Mouse (Mus musculus): ENCODE measurements around the gene Dgki. TPM values are rescaled to one million over a fixed set of nuclear protein-coding genes. Genes with fewer than 3 reads are reported as not detected.

Dgki gene
- polyA plus RNA-seq, 1 experiment from 2014 or later: 7.0 TPM

DNA sequence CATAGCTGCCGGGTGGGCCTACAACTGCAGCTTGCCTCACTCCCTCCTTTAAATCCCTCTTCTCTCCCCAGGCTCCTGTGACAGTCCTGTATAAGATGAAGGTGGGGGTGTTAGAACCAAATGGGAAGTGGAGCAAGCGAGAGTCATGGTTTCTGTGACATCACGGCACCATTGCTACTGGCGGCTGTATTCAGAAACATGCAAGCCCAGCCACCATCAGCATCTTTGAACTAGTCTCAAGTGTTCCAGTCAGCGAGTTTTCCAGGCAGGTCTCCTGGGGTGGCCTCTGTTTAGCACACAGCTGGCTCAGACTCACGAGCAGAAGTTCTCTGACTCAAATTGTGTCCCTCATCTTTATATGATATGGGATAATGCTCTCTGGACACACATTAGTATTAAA is 68.8 kb downstream of the Dgki start:
- Histone ChIP-seq H3K9me3 (no peaks in the 10 kb centered on the region), H3K4me1 (replicated peaks) (no peaks in the 10 kb centered on the region), H3K9ac (no peak overlapping the region), H3K4me2 (no peak overlapping the region), H3K4me3 (no peak overlapping the region), H3K27ac (replicated peaks) (no peak overlapping the region), H3K27me3 (no peaks in the 10 kb centered on the region), H3K36me3 (no peaks in the 10 kb centered on the region)
- 56% methylated on average over 6 of the region's 6 CpGs for WGBS
- peak; percentile 30; the same call in 1 of the 2 replicates for ATAC-seq (ENCODE audit: low FRiP score, low read depth)

DNA sequence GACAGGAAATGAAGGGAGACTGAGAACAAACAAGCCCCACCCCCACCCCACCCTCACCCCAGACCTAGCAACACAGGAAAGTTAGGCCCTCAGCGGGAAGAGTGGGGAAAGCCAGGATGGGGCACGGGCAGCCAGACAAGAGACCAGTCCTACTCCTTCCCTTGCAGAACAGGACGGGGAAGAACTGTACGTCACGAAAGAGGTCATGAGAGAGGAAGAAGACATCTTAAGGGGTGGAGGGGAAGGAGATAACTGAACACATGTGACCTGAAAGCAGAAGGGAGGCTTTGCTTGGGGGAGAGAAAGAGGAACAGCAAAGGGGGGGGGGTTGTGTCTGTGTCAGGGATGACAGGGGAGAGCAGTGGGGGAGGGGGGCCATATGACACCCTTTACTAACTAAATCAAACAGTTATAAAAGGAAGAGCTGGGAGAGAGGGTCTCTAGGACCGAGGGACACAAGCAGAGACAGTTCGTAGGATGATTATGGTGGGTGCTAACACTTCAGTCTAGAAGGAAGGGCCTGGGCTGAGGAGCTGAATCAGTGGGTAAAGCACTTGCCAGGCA is 77.0 kb downstream of the Dgki start:
- ATAC-seq (ENCODE audit: low FRiP score, low read depth): no peak
- no peaks in the 10 kb centered on the region for H3K27me3 ChIP-seq

GRCm38 (mm10) chr6:37222016-37222415 is 78.0 kb downstream of the Dgki start:
- H3K4me3 ChIP-seq: no peak overlapping the region
- H3K4me2 ChIP-seq: no peak overlapping the region
- ATAC-seq (ENCODE audit: low FRiP score, low read depth): no peak
- peaks cover 13% of the 10 kb centered on the region for H3K4me1 ChIP-seq (replicated peaks)
- 57% methylated on average over 6 of the region's 6 CpGs for WGBS
- H3K36me3 ChIP-seq: no peaks in the 10 kb centered on the region
- no peak overlapping the region for H3K27ac ChIP-seq (replicated peaks)
- no peaks in the 10 kb centered on the region for H3K9me3 ChIP-seq
- no peaks in the 10 kb centered on the region for H3K27me3 ChIP-seq
- no peak overlapping the region for H3K9ac ChIP-seq

More for the DNA sequence above, 77.0 kb downstream of the Dgki start:
- Histone ChIP-seq H3K9me3 (no peaks in the 10 kb centered on the region), H3K4me1 (replicated peaks) (peaks cover 12% of the 10 kb centered on the region), H3K9ac (no peak overlapping the region), H3K4me3 (no peak overlapping the region), H3K4me2 (no peak overlapping the region), H3K36me3 (no peaks in the 10 kb centered on the region), H3K27ac (replicated peaks) (no peak overlapping the region)
- 74% methylated on average over 7 of the region's 7 CpGs for WGBS

DNA sequence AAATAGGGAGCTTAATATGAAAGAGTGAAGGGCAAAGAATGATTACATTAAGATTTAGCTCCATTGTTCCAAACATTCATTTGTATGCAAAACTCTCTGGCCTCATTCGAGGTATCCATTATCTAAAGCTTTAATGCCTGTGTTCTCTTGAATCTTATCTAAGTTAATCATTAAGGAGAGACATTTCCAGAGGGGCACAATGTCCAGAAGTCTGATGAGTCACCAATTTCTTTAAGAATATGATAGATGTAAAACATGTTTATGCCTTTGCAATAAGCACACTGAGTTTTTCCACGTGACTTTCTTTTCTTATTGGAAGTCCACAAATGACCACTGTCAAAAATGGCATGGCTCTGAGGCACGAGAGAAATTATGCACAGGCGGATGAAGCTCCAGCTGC is 80.9 kb downstream of the Dgki start:
- Histone ChIP-seq H3K27me3 (no peaks in the 10 kb centered on the region), H3K9ac (no peak overlapping the region), H3K36me3 (no peaks in the 10 kb centered on the region), H3K27ac (replicated peaks) (no peak overlapping the region), H3K4me2 (no peak overlapping the region), H3K4me3 (no peak overlapping the region), H3K9me3 (no peaks in the 10 kb centered on the region), H3K4me1 (replicated peaks) (peaks cover 23% of the 10 kb centered on the region)
- 73% methylated on average over 4 of the region's 4 CpGs for WGBS
- ATAC-seq (ENCODE audit: low FRiP score, low read depth): no peak

DNA sequence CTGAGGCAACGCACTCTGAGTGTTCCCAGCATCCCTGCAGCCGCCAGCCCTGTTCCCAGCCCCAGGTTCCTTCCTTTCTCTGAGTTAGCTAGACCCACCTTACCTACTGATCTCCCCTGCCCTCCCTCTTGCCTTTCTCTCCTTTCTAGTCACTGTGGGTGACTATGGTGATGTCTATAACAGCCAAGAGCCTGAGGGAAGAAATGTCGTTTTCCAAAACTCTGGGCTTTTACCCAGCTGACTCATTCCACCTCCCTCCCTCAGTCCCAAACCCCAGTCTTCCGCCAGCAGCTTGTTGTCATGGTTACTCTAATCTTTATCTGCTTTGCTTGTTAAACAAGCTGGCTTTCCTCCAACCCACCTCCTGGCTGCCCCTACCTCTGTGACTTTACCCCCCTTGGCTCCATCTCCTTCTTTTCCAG is 83.6 kb downstream of the Dgki start:
- Histone ChIP-seq H3K9ac (no peak overlapping the region), H3K27me3 (no peaks in the 10 kb centered on the region), H3K27ac (replicated peaks) (peak overlapping the region; percentile 62), H3K9me3 (no peaks in the 10 kb centered on the region), H3K4me3 (no peak overlapping the region), H3K4me1 (replicated peaks) (peaks cover 42% of the 10 kb centered on the region), H3K36me3 (no peaks in the 10 kb centered on the region), H3K4me2 (no peak overlapping the region)
- peak; percentile 65 for ATAC-seq (ENCODE audit: low FRiP score, low read depth)
- WGBS: 44% methylated on average over 4 of the region's 4 CpGs

- Histone ChIP-seq H3K9me3 (no peaks in the 10 kb centered on the region), H3K4me2 (no peak overlapping the region), H3K27ac (replicated peaks) (peak overlapping the region; percentile 62; the same call in 1 of the 2 replicates), H3K4me3 (no peak overlapping the region), H3K9ac (no peak overlapping the region), H3K36me3 (no peaks in the 10 kb centered on the region), H3K27me3 (no peaks in the 10 kb centered on the region), H3K4me1 (replicated peaks) (peaks cover 47% of the 10 kb centered on the region)
- WGBS: 35% methylated on average over 10 of the region's 10 CpGs
- no peak for ATAC-seq (ENCODE audit: low FRiP score, low read depth)
Measured at GRCm38 (mm10) chr6:37215655-37216054, 84.3 kb downstream of the Dgki start.

DNA sequence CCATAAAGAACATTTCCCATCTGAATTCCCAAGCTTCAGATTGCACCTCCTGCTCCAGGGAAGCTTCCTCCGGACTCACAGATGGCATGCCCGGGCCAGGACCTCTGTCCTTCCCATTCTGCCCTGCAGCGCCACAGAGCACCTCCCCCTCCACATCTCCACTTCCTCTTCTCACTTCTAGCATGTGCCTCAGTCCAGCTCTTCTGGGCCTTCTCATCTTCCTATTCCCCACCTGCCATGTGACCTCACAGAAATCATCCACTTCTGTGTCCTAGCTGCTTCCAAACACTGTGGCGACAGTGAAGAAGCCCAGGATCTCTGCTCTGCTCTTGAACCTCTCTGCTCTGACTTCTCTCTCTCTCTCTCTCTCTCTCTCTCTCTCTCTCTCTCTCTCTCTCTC is 87.1 kb downstream of the Dgki start:
- Histone ChIP-seq H3K4me3 (no peak overlapping the region), H3K9ac (no peak overlapping the region), H3K27me3 (no peaks in the 10 kb centered on the region), H3K27ac (replicated peaks) (no peak overlapping the region), H3K4me1 (replicated peaks) (peaks cover 50% of the 10 kb centered on the region), H3K4me2 (no peak overlapping the region), H3K36me3 (no peaks in the 10 kb centered on the region), H3K9me3 (no peaks in the 10 kb centered on the region)
- no peak for ATAC-seq (ENCODE audit: low FRiP score, low read depth)
- 80% methylated on average over 4 of the region's 4 CpGs for WGBS

DNA sequence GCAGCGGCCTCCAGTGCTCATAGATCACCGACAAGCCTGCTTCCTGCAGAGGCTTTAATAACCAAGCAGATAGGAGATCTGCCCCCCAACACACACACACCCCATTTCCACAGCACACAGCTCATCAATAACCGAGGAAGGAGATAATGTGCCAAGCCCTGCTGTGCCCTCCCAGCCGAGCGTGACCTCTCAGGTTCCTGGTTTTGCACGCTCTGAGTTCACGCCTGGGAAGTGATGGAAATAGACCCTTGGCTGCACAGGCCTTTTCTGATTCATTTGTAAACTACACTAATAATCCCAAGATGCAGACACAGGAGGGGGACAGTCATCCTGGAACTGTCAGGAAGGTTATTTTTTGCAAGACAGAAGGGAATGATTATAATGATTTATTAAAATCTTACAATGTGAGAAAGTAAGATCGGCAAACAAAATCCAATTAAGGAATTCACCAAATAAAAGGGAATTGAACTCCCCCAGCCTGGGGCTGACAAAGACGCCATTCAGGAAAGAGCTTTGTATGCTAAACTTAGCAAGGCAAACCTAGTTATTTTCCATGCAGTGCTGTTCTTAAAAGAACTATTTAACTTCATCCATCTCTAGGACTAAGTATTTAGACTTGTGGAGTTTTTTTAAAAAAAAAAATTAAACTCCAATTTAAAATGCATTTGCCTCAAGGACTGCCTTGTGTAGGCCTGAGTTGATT is 88.3 kb downstream of the Dgki start:
- ATAC-seq (ENCODE audit: low FRiP score, low read depth): 0 out of 2 replicates have a peak, but pooled peaks have one; percentile 11
- no peak overlapping the region for H3K4me2 ChIP-seq

DNA sequence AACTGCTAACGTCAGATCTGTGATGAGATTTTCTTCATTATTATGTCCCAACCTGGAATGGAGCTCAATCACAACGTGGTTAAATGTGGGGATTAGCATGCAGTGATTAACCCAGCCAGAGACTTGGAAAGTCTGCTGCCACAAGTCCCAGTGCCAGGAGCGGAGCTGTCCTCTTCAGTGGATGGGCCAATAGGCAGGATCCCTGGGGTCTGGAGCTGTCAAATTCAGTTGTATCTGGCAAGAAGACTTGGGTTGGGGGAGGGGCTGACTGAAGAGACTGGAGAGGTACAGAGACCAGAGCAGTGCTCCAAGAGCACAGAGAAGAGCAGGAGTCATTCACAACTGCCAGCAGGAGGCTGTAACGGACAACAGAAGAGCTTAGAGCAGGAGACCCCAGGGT is 97.1 kb downstream of the Dgki start:
- H3K4me1 ChIP-seq (replicated peaks): no peaks in the 10 kb centered on the region
- H3K4me3 ChIP-seq: no peak overlapping the region
- no peak overlapping the region for H3K4me2 ChIP-seq
- no peak overlapping the region for H3K9ac ChIP-seq
- no peak overlapping the region for H3K27ac ChIP-seq (replicated peaks)
- H3K36me3 ChIP-seq: no peaks in the 10 kb centered on the region
- ATAC-seq (ENCODE audit: low FRiP score, low read depth): peak; percentile 61; the same call in 1 of the 2 replicates
- no peaks in the 10 kb centered on the region for H3K9me3 ChIP-seq
- WGBS: 69% methylated on average over 4 of the region's 4 CpGs
- H3K27me3 ChIP-seq: no peaks in the 10 kb centered on the region

More for the DNA sequence above, 88.3 kb downstream of the Dgki start:
- no peak overlapping the region for H3K9ac ChIP-seq
- WGBS: 22% methylated on average over 9 of the region's 9 CpGs
- no peaks in the 10 kb centered on the region for H3K9me3 ChIP-seq
- no peak overlapping the region for H3K4me3 ChIP-seq
- peaks cover 45% of the 10 kb centered on the region for H3K4me1 ChIP-seq (replicated peaks)
- no peaks in the 10 kb centered on the region for H3K27me3 ChIP-seq
- H3K27ac ChIP-seq (replicated peaks): peak overlapping the region; percentile 72
- no peaks in the 10 kb centered on the region for H3K36me3 ChIP-seq

GRCm38 (mm10) chr6:37200840-37201239 is 99.1 kb downstream of the Dgki start:
- no peaks in the 10 kb centered on the region for H3K27me3 ChIP-seq
- 95% methylated on average over 5 of the region's 5 CpGs for WGBS
- no peak overlapping the region for H3K9ac ChIP-seq
- H3K4me3 ChIP-seq: no peak overlapping the region
- no peak overlapping the region for H3K27ac ChIP-seq (replicated peaks)
- H3K36me3 ChIP-seq: no peaks in the 10 kb centered on the region
- H3K9me3 ChIP-seq: no peaks in the 10 kb centered on the region
- no peaks in the 10 kb centered on the region; the same call in 1 of the 2 replicates for H3K4me1 ChIP-seq (replicated peaks)
- no peak overlapping the region for H3K4me2 ChIP-seq
- ATAC-seq (ENCODE audit: low FRiP score, low read depth): no peak

GRCm38 (mm10) chr6:37199502-37199901 is 100.5 kb downstream of the Dgki start:
- Histone ChIP-seq H3K27me3 (no peaks in the 10 kb centered on the region), H3K4me3 (no peak overlapping the region), H3K4me1 (replicated peaks) (no peaks in the 10 kb centered on the region; the same call in 1 of the 2 replicates), H3K4me2 (no peak overlapping the region), H3K9me3 (no peaks in the 10 kb centered on the region), H3K27ac (replicated peaks) (no peak overlapping the region), H3K36me3 (no peaks in the 10 kb centered on the region), H3K9ac (no peak overlapping the region)
- ATAC-seq (ENCODE audit: low FRiP score, low read depth): no peak
- 82% methylated on average over 3 of the region's 3 CpGs for WGBS

GRCm38 (mm10) chr6:37197745-37198144 is 102.2 kb downstream of the Dgki start:
- H3K36me3 ChIP-seq: no peaks in the 10 kb centered on the region
- H3K4me3 ChIP-seq: no peak overlapping the region
- no peaks in the 10 kb centered on the region; the same call in 1 of the 2 replicates for H3K4me1 ChIP-seq (replicated peaks)
- 67% methylated on average over 13 of the region's 13 CpGs for WGBS
- H3K9me3 ChIP-seq: no peaks in the 10 kb centered on the region
- no peak for ATAC-seq (ENCODE audit: low FRiP score, low read depth)
- H3K4me2 ChIP-seq: no peak overlapping the region
- no peaks in the 10 kb centered on the region for H3K27me3 ChIP-seq
- H3K27ac ChIP-seq (replicated peaks): no peak overlapping the region
- H3K9ac ChIP-seq: no peak overlapping the region

Measured in hindbrain, embryonic 15.5 days (tissue).